Mouse (Mus musculus): ENCODE results near the gene Dhx15. TPM values are rescaled to one million over a fixed set of nuclear protein-coding genes. Genes with fewer than 3 reads are reported as not detected.

Dhx15 gene
- polyA plus RNA-seq (2014; fragmentation: Illumina TruSeq; extraction: RNeasy Lipid Tissue Mini Kit (QIAGEN cat#74804); ENCODE audit: insufficient read depth, low read depth, low replicate concordance): 47.5 TPM

GRCm38 (mm10) chr5:52190371-52191179 lies at the start of gene Dhx15:
Dhx15 (minus strand) TSS chr5:52190514.

Other genes starting within 250 kb of the Dhx15 start
- gene Sod3, start 173.3 kb upstream of the Dhx15 start, polyA plus RNA-seq (2014; fragmentation: Illumina TruSeq; extraction: RNeasy Lipid Tissue Mini Kit (QIAGEN cat#74804); ENCODE audit: insufficient read depth, low read depth, low replicate concordance): 105 TPM

All from lung, adult 10 weeks (tissue).